Mouse (Mus musculus): Measurements from ENCODE around the gene Oscp1. TPM values are rescaled to one million over a fixed set of nuclear protein-coding genes. Genes with fewer than 3 reads are reported as not detected.
A peak's percentile ranks its signal among the peaks of the same experiment; 100 is the strongest.

The Oscp1 gene
- polyA plus RNA-seq, 1 experiment from 2014 or later, result 26.8 TPM

DNA sequence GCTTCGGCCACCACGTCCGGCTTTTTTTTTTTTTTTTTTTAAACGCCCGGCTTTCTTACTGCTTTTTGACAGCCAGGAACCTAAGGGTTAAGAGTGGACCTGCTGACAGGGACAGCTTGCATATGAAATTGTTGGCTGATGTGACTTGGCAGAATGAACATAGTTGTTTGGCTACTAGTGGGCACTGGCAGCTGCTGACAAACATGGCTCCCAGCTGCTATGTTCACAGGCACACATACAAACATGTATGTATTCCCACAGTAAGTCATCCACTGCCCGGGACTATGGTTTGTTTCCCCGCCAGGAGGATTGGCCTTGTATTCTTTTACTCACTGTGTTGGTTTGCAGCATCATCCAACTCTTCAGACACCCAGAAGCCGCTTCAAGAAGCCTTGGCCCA lies 58.8 kb downstream of the Oscp1 start:
- ATAC-seq (ENCODE audit: low FRiP score), result no peak
- Histone ChIP-seq H3K27me3 (no peaks in the 10 kb centered on the region), H3K36me3 (replicated peaks) (peaks cover 17% of the 10 kb centered on the region), H3K9me3 (peaks cover 8% of the 10 kb centered on the region; the same call in 1 of the 2 replicates), H3K4me3 (replicated peaks) (no peak overlapping the region), H3K4me1 (peaks cover 11% of the 10 kb centered on the region; the same call in 1 of the 2 replicates), H3K27ac (no peak overlapping the region), H3K9ac (no peak overlapping the region), H3K4me2 (no peak overlapping the region)
- 87% methylated on average over 8 of the region's 8 CpGs for WGBS

DNA sequence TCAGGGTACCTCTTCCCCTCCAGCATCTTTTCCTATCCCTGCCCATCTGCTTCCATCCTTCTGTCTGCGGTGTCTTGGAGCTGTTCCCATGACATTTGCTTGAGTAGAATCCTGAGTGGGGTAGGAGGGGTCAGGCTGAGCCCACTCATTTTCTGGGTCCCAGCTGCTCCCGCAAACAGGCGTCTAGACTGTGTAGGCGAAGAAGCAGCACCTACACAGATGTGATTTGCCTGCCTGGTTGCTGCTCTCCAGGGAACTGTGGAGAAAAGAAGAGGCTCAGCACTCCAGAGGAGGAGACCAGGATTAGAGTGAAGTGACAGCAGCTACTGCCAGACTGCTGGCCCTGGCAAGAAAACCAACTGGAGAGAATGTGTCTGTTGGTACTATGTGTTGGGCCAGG lies 60.3 kb downstream of the Oscp1 start:
- Histone ChIP-seq H3K4me3 (replicated peaks) (no peak overlapping the region), H3K36me3 (replicated peaks) (peaks cover 19% of the 10 kb centered on the region), H3K27me3 (no peaks in the 10 kb centered on the region), H3K9me3 (peaks cover 9% of the 10 kb centered on the region; the same call in 1 of the 2 replicates), H3K27ac (peak overlapping the region; percentile 31; the same call in 1 of the 2 replicates), H3K4me2 (no peak overlapping the region), H3K4me1 (peaks cover 11% of the 10 kb centered on the region; the same call in 1 of the 2 replicates), H3K9ac (no peak overlapping the region)
- ATAC-seq (ENCODE audit: low FRiP score), result no peak
- WGBS, result 95% methylated on average over 4 of the region's 4 CpGs

DNA sequence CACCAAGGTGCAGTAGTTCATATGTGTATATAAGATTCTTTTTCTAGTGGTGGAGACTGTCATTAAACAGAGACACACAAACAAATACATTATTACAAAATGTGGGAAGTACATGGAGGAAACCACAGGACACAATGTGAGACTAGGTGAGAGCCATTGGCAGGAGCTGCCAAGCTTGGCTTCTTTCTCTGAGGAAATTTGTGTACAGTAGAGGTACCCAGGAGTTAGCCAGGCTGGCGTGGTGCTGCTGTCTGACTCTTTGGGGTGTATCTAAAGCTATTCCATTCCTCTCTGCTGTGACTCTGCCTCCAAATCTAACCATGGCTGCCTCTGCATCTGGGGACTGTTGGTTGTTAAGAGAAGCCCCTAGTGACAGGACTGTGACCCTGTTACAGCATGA lies 60.7 kb downstream of the Oscp1 start:
- WGBS, result 88% methylated on average over 1 of the region's 1 CpGs
- H3K27me3 ChIP-seq, result no peaks in the 10 kb centered on the region
- no peak overlapping the region for H3K4me3 ChIP-seq (replicated peaks)
- H3K9ac ChIP-seq, result no peak overlapping the region
- H3K27ac ChIP-seq, result peak overlapping the region; percentile 31
- H3K9me3 ChIP-seq, result peaks cover 9% of the 10 kb centered on the region; the same call in 1 of the 2 replicates
- H3K4me1 ChIP-seq, result peaks cover 11% of the 10 kb centered on the region; the same call in 1 of the 2 replicates
- peaks cover 23% of the 10 kb centered on the region for H3K36me3 ChIP-seq (replicated peaks)
- no peak overlapping the region for H3K4me2 ChIP-seq
- no peak for ATAC-seq (ENCODE audit: low FRiP score)

DNA sequence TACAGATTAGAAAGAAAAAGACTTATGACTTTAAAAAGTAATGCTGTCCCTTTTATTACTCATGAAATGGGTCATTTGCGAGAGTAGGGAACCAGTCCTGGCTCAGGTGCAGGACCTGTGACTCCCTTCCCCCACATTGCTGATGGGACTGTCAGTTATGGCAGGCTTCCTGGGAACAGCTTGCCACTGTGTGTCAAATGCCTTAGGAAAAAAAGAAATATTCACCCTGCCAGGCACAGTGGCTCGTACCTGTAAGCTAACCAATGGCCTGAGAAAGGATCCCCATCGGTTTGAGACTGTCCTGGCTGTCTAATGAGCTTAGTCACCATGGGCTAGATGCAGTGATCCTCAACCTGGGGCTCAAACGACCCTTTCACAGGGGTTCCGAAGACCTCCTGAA lies 61.7 kb downstream of the Oscp1 start:
- Histone ChIP-seq H3K36me3 (replicated peaks) (peaks cover 33% of the 10 kb centered on the region), H3K27me3 (no peaks in the 10 kb centered on the region), H3K4me3 (replicated peaks) (no peak overlapping the region), H3K9me3 (peaks cover 9% of the 10 kb centered on the region; the same call in 1 of the 2 replicates), H3K27ac (no peak overlapping the region), H3K4me1 (peaks cover 11% of the 10 kb centered on the region; the same call in 1 of the 2 replicates), H3K4me2 (no peak overlapping the region), H3K9ac (no peak overlapping the region)
- ATAC-seq (ENCODE audit: low FRiP score), result no peak
- WGBS, result 92% methylated on average over 5 of the region's 5 CpGs

DNA sequence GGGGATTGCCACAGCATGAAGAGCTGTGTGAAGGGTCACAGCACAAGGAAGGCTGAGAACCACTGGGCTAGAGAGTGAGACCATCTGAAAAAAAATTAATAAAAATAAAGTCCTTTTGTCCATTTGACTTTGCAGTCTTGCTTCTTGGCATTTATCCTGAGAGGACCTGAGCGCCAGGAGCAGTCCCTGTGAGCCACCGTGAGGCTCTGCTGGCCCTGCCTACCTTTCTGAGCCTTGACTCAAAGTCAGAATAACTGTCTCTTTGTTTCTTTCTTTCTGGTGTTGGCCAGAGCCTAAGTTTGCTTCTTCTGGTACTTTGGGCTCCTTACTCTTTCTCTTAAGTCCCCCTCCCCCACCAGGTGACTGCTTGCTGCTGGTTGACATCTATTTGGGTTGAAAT lies 62.1 kb downstream of the Oscp1 start:
- ATAC-seq (ENCODE audit: low FRiP score), result no peak
- Histone ChIP-seq H3K27ac (no peak overlapping the region), H3K4me1 (peaks cover 11% of the 10 kb centered on the region; the same call in 1 of the 2 replicates), H3K9ac (no peak overlapping the region), H3K4me3 (replicated peaks) (no peak overlapping the region), H3K36me3 (replicated peaks) (peaks cover 36% of the 10 kb centered on the region), H3K4me2 (no peak overlapping the region), H3K9me3 (peaks cover 9% of the 10 kb centered on the region; the same call in 1 of the 2 replicates), H3K27me3 (no peaks in the 10 kb centered on the region)
- WGBS, result 97% methylated on average over 2 of the region's 2 CpGs

DNA sequence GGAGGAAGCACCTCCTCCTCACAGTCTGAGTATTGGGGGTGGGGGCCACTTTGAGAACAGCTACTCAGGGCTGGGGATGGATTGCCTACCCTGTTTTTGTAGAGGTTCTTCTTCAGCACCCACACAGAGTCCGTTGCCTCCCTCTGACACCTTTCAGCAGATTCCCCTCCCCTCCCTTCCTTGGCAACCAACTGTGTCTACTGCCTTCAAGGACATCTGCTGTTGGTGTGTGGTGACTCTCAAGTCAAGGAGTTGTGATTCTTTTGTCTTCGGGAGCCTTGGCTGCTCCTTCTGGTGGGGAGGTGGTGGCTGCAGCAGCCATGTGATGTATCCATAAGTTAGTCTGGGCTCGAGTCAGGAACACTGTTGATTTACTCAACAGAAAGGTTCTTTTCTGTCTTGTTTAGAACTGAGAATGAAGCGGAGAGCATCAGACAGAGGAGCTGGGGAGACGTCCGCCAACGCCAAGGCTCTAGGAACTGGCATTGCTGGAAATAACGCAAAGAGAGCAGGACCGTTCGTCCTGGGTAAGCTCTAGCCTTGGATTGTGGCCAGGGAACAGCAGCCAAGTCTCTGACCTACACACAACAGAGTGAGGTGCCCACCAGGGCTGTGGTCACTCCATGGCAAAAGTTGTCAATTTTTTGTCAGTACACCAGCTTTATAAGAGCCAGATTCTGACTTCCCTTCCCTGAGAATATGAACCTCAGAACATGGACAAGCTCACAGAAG lies 65.1 kb downstream of the Oscp1 start:
- 0 out of 2 replicates have a peak, but pooled peaks cover 3% of the 10 kb centered on the region for H3K4me1 ChIP-seq
- no peak overlapping the region for H3K9ac ChIP-seq
- WGBS, result 94% methylated on average over 10 of the region's 10 CpGs
- H3K9me3 ChIP-seq, result peaks cover 9% of the 10 kb centered on the region; the same call in 1 of the 2 replicates
- ATAC-seq (ENCODE audit: low FRiP score), result no peak
- H3K4me2 ChIP-seq, result no peak overlapping the region
- H3K27ac ChIP-seq, result no peak overlapping the region
- H3K4me3 ChIP-seq (replicated peaks), result no peak overlapping the region
- H3K27me3 ChIP-seq, result no peaks in the 10 kb centered on the region
- peaks cover 55% of the 10 kb centered on the region for H3K36me3 ChIP-seq (replicated peaks)

DNA sequence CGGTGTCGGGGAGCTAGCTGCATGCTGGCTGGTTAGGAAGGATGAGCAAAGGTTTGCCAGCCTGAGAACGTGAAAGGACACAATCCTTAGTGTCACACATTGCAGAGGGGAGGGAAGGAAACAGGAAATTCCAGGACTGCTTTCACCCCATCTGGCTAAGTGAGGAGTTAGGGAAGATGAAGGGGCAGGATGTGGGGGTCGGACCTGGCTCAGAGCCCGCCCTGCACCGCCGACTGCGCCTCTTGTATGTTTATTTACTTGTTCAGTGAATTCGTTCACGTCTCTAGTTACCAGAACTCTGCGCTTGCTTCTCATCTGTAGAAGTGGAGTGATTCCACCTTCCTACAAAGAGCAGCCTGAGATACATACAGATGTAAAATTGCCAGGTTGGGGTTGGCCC lies 72.1 kb downstream of the Oscp1 start:
- H3K4me1 ChIP-seq, result peaks cover 16% of the 10 kb centered on the region
- no peak for ATAC-seq (ENCODE audit: low FRiP score)
- H3K27me3 ChIP-seq, result no peaks in the 10 kb centered on the region
- H3K9ac ChIP-seq, result no peak overlapping the region
- peaks cover 66% of the 10 kb centered on the region for H3K36me3 ChIP-seq (replicated peaks)
- H3K4me3 ChIP-seq (replicated peaks), result no peak overlapping the region
- H3K27ac ChIP-seq, result peak overlapping the region; percentile 2; the same call in 1 of the 2 replicates
- H3K4me2 ChIP-seq, result no peak overlapping the region
- 90% methylated on average over 11 of the region's 11 CpGs for WGBS
- no peaks in the 10 kb centered on the region for H3K9me3 ChIP-seq

DNA sequence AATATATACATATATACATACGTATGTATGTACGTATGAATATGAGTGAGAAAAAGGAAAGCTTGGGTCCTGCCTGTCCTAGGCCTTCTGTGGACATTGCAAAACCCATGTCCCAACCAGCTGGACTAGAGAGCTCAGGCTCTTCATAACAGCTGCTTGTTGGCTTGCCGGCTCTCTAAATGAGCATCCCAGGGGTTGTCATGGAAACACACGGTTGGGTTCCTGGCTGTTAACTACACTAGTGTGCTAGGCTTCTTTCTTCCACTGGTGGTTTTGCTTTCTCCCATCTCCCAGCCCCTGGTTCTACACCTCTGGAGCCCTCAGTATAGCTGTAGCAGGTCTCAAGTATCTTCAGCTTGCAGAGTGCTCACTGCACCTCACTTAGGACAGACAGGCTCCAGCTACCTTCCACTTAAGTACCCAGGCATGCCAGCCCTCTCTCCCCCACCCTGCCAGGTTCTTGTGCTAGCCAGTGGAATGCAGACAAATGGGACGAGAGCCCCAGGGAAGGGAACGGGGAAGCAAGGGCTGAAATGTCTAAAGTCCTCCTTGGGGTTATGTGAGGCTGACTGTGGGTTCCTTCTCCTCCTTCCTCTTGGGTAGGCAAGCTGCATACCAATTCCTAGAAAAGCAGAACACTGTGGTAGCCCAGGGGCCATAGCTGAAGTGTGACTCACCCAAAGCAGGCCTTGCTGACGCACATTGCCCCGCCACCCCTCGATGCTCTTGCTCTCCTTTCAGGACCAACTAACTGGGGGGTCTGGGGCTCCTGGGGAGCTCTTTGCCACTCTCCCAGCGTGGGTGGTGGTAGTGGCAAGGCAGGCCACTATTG lies 73.1 kb downstream of the Oscp1 start:
- WGBS, result 61% methylated on average over 10 of the region's 10 CpGs
- ATAC-seq (ENCODE audit: low FRiP score), result 0 out of 2 replicates have a peak, but pooled peaks have one; percentile 61
- H3K27me3 ChIP-seq, result no peaks in the 10 kb centered on the region
- no peak overlapping the region for H3K4me3 ChIP-seq (replicated peaks)
- peaks cover 16% of the 10 kb centered on the region for H3K4me1 ChIP-seq
- H3K27ac ChIP-seq, result 0 out of 2 replicates have a peak overlapping the region, but pooled peaks have one; percentile 3
- no peak overlapping the region for H3K4me2 ChIP-seq
- peaks cover 65% of the 10 kb centered on the region for H3K36me3 ChIP-seq (replicated peaks)
- no peaks in the 10 kb centered on the region for H3K9me3 ChIP-seq
- no peak overlapping the region for H3K9ac ChIP-seq

DNA sequence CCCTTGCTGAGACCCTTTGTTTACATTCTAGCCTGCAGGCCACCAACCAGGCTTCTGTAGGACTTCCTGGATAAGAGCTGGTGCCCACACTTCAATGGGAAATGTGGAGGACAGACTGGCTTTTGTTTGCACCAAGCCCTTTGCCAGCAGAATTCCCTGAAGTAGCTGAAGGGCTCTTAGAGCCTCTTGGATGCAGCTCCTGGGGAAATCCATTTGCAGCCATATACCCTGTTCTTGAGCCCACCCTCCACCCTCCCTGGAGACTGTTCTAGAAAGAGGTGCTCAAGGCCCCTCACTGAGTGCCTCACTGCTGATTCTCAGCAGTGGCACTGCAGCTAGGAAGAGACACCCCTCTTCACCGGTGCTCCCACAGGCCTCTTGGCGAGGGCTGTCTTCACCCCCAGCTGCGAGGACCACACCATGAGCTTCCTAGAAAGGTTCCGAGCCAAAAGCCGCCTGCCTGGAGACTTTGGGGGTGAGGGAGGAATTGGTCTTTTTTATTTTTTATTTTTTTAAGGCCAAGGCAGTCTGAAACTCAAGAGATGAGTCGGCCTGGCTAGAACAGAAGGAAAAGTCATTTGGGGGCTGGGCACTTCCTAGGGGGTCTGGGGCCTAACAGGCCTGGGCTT lies 74.4 kb downstream of the Oscp1 start:
- no peak for ATAC-seq (ENCODE audit: low FRiP score)

DNA sequence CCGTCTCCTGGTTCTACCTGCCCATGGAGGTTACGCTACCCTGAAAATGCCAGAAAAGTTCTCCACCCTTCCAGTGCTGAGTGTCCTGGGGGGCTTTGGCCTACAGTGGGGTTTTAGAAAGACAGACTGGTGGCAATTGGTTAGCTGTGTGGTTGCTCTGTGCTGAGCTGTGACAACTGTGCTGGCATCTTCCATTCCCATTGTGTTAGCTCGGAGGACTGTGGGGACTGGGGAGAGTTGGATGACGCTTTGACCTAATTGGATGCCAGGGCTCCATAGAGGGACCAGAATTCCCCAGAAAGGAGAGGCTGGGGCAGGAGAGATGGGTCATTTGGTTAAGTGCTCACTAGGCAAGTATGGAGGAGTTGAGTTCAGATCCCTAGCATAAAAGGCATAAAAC lies 75.9 kb downstream of the Oscp1 start:
- no peak overlapping the region for H3K4me3 ChIP-seq (replicated peaks)
- H3K4me1 ChIP-seq, result peaks cover 16% of the 10 kb centered on the region
- no peaks in the 10 kb centered on the region for H3K9me3 ChIP-seq
- peaks cover 70% of the 10 kb centered on the region for H3K36me3 ChIP-seq (replicated peaks)
- no peak for ATAC-seq (ENCODE audit: low FRiP score)
- H3K27ac ChIP-seq, result no peak overlapping the region
- H3K9ac ChIP-seq, result no peak overlapping the region
- WGBS, result 96% methylated on average over 4 of the region's 4 CpGs
- no peak overlapping the region for H3K4me2 ChIP-seq
- H3K27me3 ChIP-seq, result no peaks in the 10 kb centered on the region

More for the DNA sequence above, 74.4 kb downstream of the Oscp1 start:
- Histone ChIP-seq H3K4me2 (no peak overlapping the region), H3K9ac (no peak overlapping the region), H3K9me3 (no peaks in the 10 kb centered on the region), H3K4me3 (replicated peaks) (no peak overlapping the region), H3K27me3 (no peaks in the 10 kb centered on the region), H3K4me1 (peaks cover 16% of the 10 kb centered on the region), H3K36me3 (replicated peaks) (peaks cover 70% of the 10 kb centered on the region), H3K27ac (0 out of 2 replicates have a peak overlapping the region, but pooled peaks have one; percentile 25)
- 82% methylated on average over 6 of the region's 6 CpGs for WGBS

DNA sequence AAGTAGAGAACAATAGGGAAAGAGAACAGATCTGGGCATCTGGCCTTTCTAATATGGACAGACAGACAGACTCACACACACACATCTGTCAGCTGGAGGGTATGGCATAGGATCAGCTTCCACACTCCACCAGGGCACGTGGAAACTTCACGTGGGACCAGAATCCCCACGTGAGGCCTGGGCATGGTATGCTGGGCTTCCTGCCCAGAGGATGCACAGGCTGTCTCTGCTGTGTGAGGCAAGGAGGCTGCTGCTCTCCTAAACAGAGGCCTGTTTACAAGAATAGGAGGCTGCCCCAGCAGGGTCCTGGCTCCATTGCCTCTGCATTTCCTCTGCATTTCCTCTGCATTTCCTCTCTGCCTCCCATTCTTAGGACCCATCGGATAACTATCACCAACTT lies 76.3 kb downstream of the Oscp1 start:
- Histone ChIP-seq H3K27me3 (no peaks in the 10 kb centered on the region), H3K4me2 (no peak overlapping the region), H3K27ac (no peak overlapping the region), H3K9me3 (no peaks in the 10 kb centered on the region), H3K36me3 (replicated peaks) (peaks cover 71% of the 10 kb centered on the region), H3K9ac (no peak overlapping the region), H3K4me3 (replicated peaks) (no peak overlapping the region), H3K4me1 (peaks cover 16% of the 10 kb centered on the region)
- no peak for ATAC-seq (ENCODE audit: low FRiP score)
- 90% methylated on average over 4 of the region's 4 CpGs for WGBS

DNA sequence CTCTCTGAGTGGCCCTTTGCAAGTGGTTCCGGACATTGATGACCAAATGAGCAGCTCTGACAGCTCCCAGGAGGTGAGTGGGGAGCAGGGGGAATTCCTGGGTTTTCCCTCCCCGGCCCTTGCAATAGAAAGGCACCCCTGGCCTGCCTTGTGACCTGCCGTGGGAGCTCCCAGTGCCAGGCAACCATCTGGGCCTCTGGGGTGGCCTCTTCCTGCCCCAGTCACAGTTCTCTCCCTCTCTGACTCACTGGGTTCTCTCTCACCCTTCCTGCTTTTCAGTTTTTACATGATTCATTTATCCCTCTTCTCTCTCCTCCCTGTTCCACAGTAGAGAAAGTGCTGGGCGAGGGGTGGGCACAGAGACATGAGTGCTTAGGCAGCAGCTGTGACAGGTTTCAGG lies 79.4 kb downstream of the Oscp1 start:
- Histone ChIP-seq H3K9ac (no peak overlapping the region), H3K4me2 (no peak overlapping the region), H3K27ac (no peak overlapping the region), H3K4me1 (no peaks in the 10 kb centered on the region), H3K4me3 (replicated peaks) (no peak overlapping the region), H3K36me3 (replicated peaks) (peaks cover 73% of the 10 kb centered on the region), H3K27me3 (no peaks in the 10 kb centered on the region), H3K9me3 (no peaks in the 10 kb centered on the region)
- no peak for ATAC-seq (ENCODE audit: low FRiP score)
- 91% methylated on average over 4 of the region's 4 CpGs for WGBS

All from forebrain, embryonic 12.5 days (tissue).